Mouse (Mus musculus): ENCODE measurements at regions not wholly inside any gene's neighbourhood (a gene's known extent, or its start where the extent isn't known, plus 50 kb on each side); places are given as distances from the start of the nearest gene placed in this dataset.
A peak's percentile ranks its signal among the peaks of the same experiment; 100 is the strongest.

GRCm38 (mm10) chr8:109172701-109173100 lies 321.1 kb upstream of the Pmfbp1 start:
- 0 out of 2 replicates have a peak, but pooled peaks cover 4% of the 10 kb centered on the region for H3K9me3 ChIP-seq (ENCODE audit: control insufficient read depth)
- no peak overlapping the region for H3K4me2 ChIP-seq (replicated peaks; ENCODE audit: low read depth)
- no peaks in the 10 kb centered on the region for H3K4me1 ChIP-seq (replicated peaks; ENCODE audit: control insufficient read depth, insufficient read depth, low read length)
- no peak for TF ChIP-seq CTCF (IDR thresholded peaks at IDR 0.05; ENCODE audit: low read depth)
- no peaks in the 10 kb centered on the region for H3K36me3 ChIP-seq (ENCODE audit: control insufficient read depth, insufficient read depth)
- WGBS, result 82% methylated on average over 4 of the region's 4 CpGs
- H3K27ac ChIP-seq (ENCODE audit: low read depth, low read length), result no peak overlapping the region
- H3K27me3 ChIP-seq (replicated peaks; ENCODE audit: control insufficient read depth, insufficient read depth, low read length), result no peaks in the 10 kb centered on the region
- H3K4me3 ChIP-seq (ENCODE audit: low read depth, low read length), result no peak overlapping the region
- no peak for ATAC-seq
- no peak overlapping the region for H3K9ac ChIP-seq (ENCODE audit: low read depth, low read length)

- H3K9me3 ChIP-seq (ENCODE audit: control insufficient read depth), result no peaks in the 10 kb centered on the region
- no peaks in the 10 kb centered on the region for H3K27me3 ChIP-seq (replicated peaks; ENCODE audit: control insufficient read depth, insufficient read depth, low read length)
- WGBS, result 19% methylated on average over 10 of the region's 10 CpGs
- no peaks in the 10 kb centered on the region for H3K4me1 ChIP-seq (replicated peaks; ENCODE audit: control insufficient read depth, insufficient read depth, low read length)
- H3K4me3 ChIP-seq (ENCODE audit: low read depth, low read length), result peak overlapping the region; percentile 21
- ATAC-seq, result no peak
- no peak overlapping the region for H3K27ac ChIP-seq (ENCODE audit: low read depth, low read length)
- H3K4me2 ChIP-seq (replicated peaks; ENCODE audit: low read depth), result peak overlapping the region; percentile 59
- H3K36me3 ChIP-seq (ENCODE audit: control insufficient read depth, insufficient read depth), result no peaks in the 10 kb centered on the region
- H3K9ac ChIP-seq (ENCODE audit: low read depth, low read length), result no peak overlapping the region
- peak; percentile 98 for TF ChIP-seq CTCF (IDR thresholded peaks at IDR 0.05; ENCODE audit: low read depth)
Observed at GRCm38 (mm10) chr8:109185558-109186198, 308.1 kb upstream of the Pmfbp1 start.

- Histone ChIP-seq H3K4me2 (replicated peaks; ENCODE audit: low read depth) (no peak overlapping the region), H3K9ac (ENCODE audit: low read depth, low read length) (no peak overlapping the region), H3K4me3 (ENCODE audit: low read depth, low read length) (no peak overlapping the region), H3K27me3 (replicated peaks; ENCODE audit: control insufficient read depth, insufficient read depth, low read length) (no peaks in the 10 kb centered on the region), H3K36me3 (ENCODE audit: control insufficient read depth, insufficient read depth) (no peaks in the 10 kb centered on the region), H3K27ac (ENCODE audit: low read depth, low read length) (no peak overlapping the region), H3K9me3 (ENCODE audit: control insufficient read depth) (no peaks in the 10 kb centered on the region), H3K4me1 (replicated peaks; ENCODE audit: control insufficient read depth, insufficient read depth, low read length) (no peaks in the 10 kb centered on the region)
- no peak for TF ChIP-seq CTCF (IDR thresholded peaks at IDR 0.05; ENCODE audit: low read depth)
- ATAC-seq, result no peak
- 76% methylated on average over 7 of the region's 7 CpGs for WGBS
Observed at GRCm38 (mm10) chr8:109187617-109188016, 306.2 kb upstream of the Pmfbp1 start.

- H3K4me1 ChIP-seq (replicated peaks; ENCODE audit: control insufficient read depth, insufficient read depth, low read length), result no peaks in the 10 kb centered on the region
- WGBS, result 79% methylated on average over 8 of the region's 8 CpGs
- no peak overlapping the region for H3K4me3 ChIP-seq (ENCODE audit: low read depth, low read length)
- H3K36me3 ChIP-seq (ENCODE audit: control insufficient read depth, insufficient read depth), result no peaks in the 10 kb centered on the region
- no peak for ATAC-seq
- no peaks in the 10 kb centered on the region for H3K9me3 ChIP-seq (ENCODE audit: control insufficient read depth)
- no peak overlapping the region for H3K9ac ChIP-seq (ENCODE audit: low read depth, low read length)
- H3K4me2 ChIP-seq (replicated peaks; ENCODE audit: low read depth), result no peak overlapping the region
- H3K27ac ChIP-seq (ENCODE audit: low read depth, low read length), result no peak overlapping the region
- TF ChIP-seq CTCF (IDR thresholded peaks at IDR 0.05; ENCODE audit: low read depth), result no peak
- H3K27me3 ChIP-seq (replicated peaks; ENCODE audit: control insufficient read depth, insufficient read depth, low read length), result no peaks in the 10 kb centered on the region
Observed at GRCm38 (mm10) chr8:109214247-109214646, 279.6 kb upstream of the Pmfbp1 start.

- no peak for TF ChIP-seq CTCF (IDR thresholded peaks at IDR 0.05; ENCODE audit: low read depth)
- H3K4me3 ChIP-seq (ENCODE audit: low read depth, low read length), result no peak overlapping the region
- H3K4me2 ChIP-seq (replicated peaks; ENCODE audit: low read depth), result no peak overlapping the region
- 84% methylated on average over 5 of the region's 5 CpGs for WGBS
- no peak overlapping the region for H3K27ac ChIP-seq (ENCODE audit: low read depth, low read length)
- H3K9ac ChIP-seq (ENCODE audit: low read depth, low read length), result no peak overlapping the region
- H3K27me3 ChIP-seq (replicated peaks; ENCODE audit: control insufficient read depth, insufficient read depth, low read length), result no peaks in the 10 kb centered on the region
- no peaks in the 10 kb centered on the region for H3K4me1 ChIP-seq (replicated peaks; ENCODE audit: control insufficient read depth, insufficient read depth, low read length)
- no peaks in the 10 kb centered on the region for H3K9me3 ChIP-seq (ENCODE audit: control insufficient read depth)
- no peaks in the 10 kb centered on the region for H3K36me3 ChIP-seq (ENCODE audit: control insufficient read depth, insufficient read depth)
- ATAC-seq, result no peak
Observed at GRCm38 (mm10) chr8:109216318-109216717, 277.5 kb upstream of the Pmfbp1 start.

- no peak overlapping the region for H3K9ac ChIP-seq (ENCODE audit: low read depth, low read length)
- H3K4me2 ChIP-seq (replicated peaks; ENCODE audit: low read depth), result no peak overlapping the region
- no peaks in the 10 kb centered on the region for H3K36me3 ChIP-seq (ENCODE audit: control insufficient read depth, insufficient read depth)
- TF ChIP-seq CTCF (IDR thresholded peaks at IDR 0.05; ENCODE audit: low read depth), result no peak
- H3K27ac ChIP-seq (ENCODE audit: low read depth, low read length), result no peak overlapping the region
- no peaks in the 10 kb centered on the region for H3K9me3 ChIP-seq (ENCODE audit: control insufficient read depth)
- 93% methylated on average over 19 of the region's 19 CpGs for WGBS
- H3K27me3 ChIP-seq (replicated peaks; ENCODE audit: control insufficient read depth, insufficient read depth, low read length), result no peaks in the 10 kb centered on the region
- H3K4me3 ChIP-seq (ENCODE audit: low read depth, low read length), result no peak overlapping the region
- H3K4me1 ChIP-seq (replicated peaks; ENCODE audit: control insufficient read depth, insufficient read depth, low read length), result no peaks in the 10 kb centered on the region
- ATAC-seq, result no peak
Observed at GRCm38 (mm10) chr8:109217326-109217725, 276.5 kb upstream of the Pmfbp1 start.

All from intestine, postnatal 0 days (tissue).